Mouse (Mus musculus) liver, adult 2 months (tissue): Measurements from ENCODE around the gene Uba3.

Source experiments
- CTCF ChIP-seq: fragments of 200-500 bp; IDR thresholded peaks from 2 replicates; pipeline ENCODE4 v1.5.1; 2011; ENCODE audit warnings: low read depth, low read length, control low read depth
- POLR2A ChIP-seq: fragments of 200-500 bp; IDR thresholded peaks from 2 replicates; pipeline ENCODE4 v1.6.1; 2011; ENCODE audit warnings: low read length, control low read depth; ENCODE audit not compliant: insufficient read depth; ENCODE audit errors: extremely low read depth

- TF ChIP-seq CTCF (no peak), POLR2A (no peak)
Observed at GRCm38 (mm10) chr6:97222931-97223467, 17.6 kb upstream of the Uba3 start.
